Mouse (Mus musculus): ENCODE measurements around the gene Marf1. TPM values are rescaled to one million over a fixed set of nuclear protein-coding genes. Genes with fewer than 3 reads are reported as not detected.
"Not testable (repeated sequence)": the region's sequence is repeated elsewhere in the genome, so short reads cannot be mapped to it uniquely, and the experiment has no call there.

Marf1 gene
- polyA plus RNA-seq, 1 experiment from 2014 or later: 17.0 TPM

GRCm38 (mm10) chr16:14091771-14092170 lies 71.4 kb downstream of the Marf1 start:
- H3K36me3 ChIP-seq: no peaks in the 10 kb centered on the region
- WGBS: 90% methylated on average over 2 of the region's 2 CpGs
- H3K4me1 ChIP-seq: no peaks in the 10 kb centered on the region

GRCm38 (mm10) chr16:14089296-14089695 lies 73.9 kb downstream of the Marf1 start:
- no peaks in the 10 kb centered on the region for H3K4me1 ChIP-seq
- H3K27me3 ChIP-seq (ENCODE audit: low read depth, poor library complexity, severe bottlenecking): no peaks in the 10 kb centered on the region
- WGBS: 82% methylated on average over 3 of the region's 3 CpGs
- H3K36me3 ChIP-seq: no peaks in the 10 kb centered on the region
- H3K9me3 ChIP-seq (replicated peaks): no peaks in the 10 kb centered on the region
- DNase-seq (ENCODE audit: low spot score): no peak
- H3K4me3 ChIP-seq: no peak overlapping the region
- no peak overlapping the region for H3K27ac ChIP-seq

More at GRCm38 (mm10) chr16:14091771-14092170, 71.4 kb downstream of the Marf1 start:
- H3K27ac ChIP-seq: no peak overlapping the region
- H3K4me3 ChIP-seq: no peak overlapping the region
- DNase-seq (ENCODE audit: low spot score): no peak
- no peaks in the 10 kb centered on the region for H3K27me3 ChIP-seq (ENCODE audit: low read depth, poor library complexity, severe bottlenecking)
- H3K9me3 ChIP-seq (replicated peaks): no peaks in the 10 kb centered on the region

GRCm38 (mm10) chr16:14088249-14088648 lies 74.9 kb downstream of the Marf1 start:
- Histone ChIP-seq H3K4me1 (no peaks in the 10 kb centered on the region), H3K36me3 (no peaks in the 10 kb centered on the region), H3K27ac (no peak overlapping the region), H3K4me3 (no peak overlapping the region), H3K9me3 (replicated peaks) (no peaks in the 10 kb centered on the region), H3K27me3 (ENCODE audit: low read depth, poor library complexity, severe bottlenecking) (no peaks in the 10 kb centered on the region)
- DNase-seq (ENCODE audit: low spot score): peak; percentile 3
- 74% methylated on average over 3 of the region's 3 CpGs for WGBS

- no peak for DNase-seq (ENCODE audit: low spot score)
- Histone ChIP-seq H3K4me3 (no peak overlapping the region), H3K9me3 (replicated peaks) (no peaks in the 10 kb centered on the region), H3K27ac (no peak overlapping the region), H3K27me3 (ENCODE audit: low read depth, poor library complexity, severe bottlenecking) (no peaks in the 10 kb centered on the region), H3K4me1 (no peaks in the 10 kb centered on the region), H3K36me3 (no peaks in the 10 kb centered on the region)
- WGBS: 92% methylated on average over 2 of the region's 2 CpGs
These were observed 80.2 kb downstream of the Marf1 start for GRCm38 (mm10) chr16:14082925-14083324.

GRCm38 (mm10) chr16:14070471-14071169 lies 92.5 kb downstream of the Marf1 start:
- Histone ChIP-seq H3K36me3 (no peaks in the 10 kb centered on the region), H3K27ac (no peak overlapping the region), H3K4me1 (no peaks in the 10 kb centered on the region), H3K4me3 (no peak overlapping the region), H3K9me3 (replicated peaks) (no peaks in the 10 kb centered on the region), H3K27me3 (ENCODE audit: low read depth, poor library complexity, severe bottlenecking) (no peaks in the 10 kb centered on the region)
- DNase-seq (ENCODE audit: low spot score): no peak
- WGBS: 86% methylated on average over 5 of the region's 5 CpGs

- not testable (repeated sequence) for H3K36me3 ChIP-seq; H3K27me3 ChIP-seq (ENCODE audit: low read depth, poor library complexity, severe bottlenecking); H3K4me3 ChIP-seq; H3K4me1 ChIP-seq; H3K9me3 ChIP-seq (replicated peaks); H3K27ac ChIP-seq; DNase-seq (ENCODE audit: low spot score)
- 75% methylated on average over 2 of the region's 2 CpGs for WGBS
These were observed 94.5 kb downstream of the Marf1 start for GRCm38 (mm10) chr16:14068701-14069100.

GRCm38 (mm10) chr16:14066571-14066970 lies 96.6 kb downstream of the Marf1 start:
- DNase-seq (ENCODE audit: low spot score); H3K9me3 ChIP-seq (replicated peaks); H3K36me3 ChIP-seq; H3K27me3 ChIP-seq (ENCODE audit: low read depth, poor library complexity, severe bottlenecking); H3K4me3 ChIP-seq; H3K4me1 ChIP-seq; H3K27ac ChIP-seq: not testable (repeated sequence)
- 95% methylated on average over 4 of the region's 4 CpGs for WGBS

GRCm38 (mm10) chr16:14059869-14060268 lies 103.3 kb downstream of the Marf1 start:
- H3K4me1 ChIP-seq: peaks cover 15% of the 10 kb centered on the region
- DNase-seq (ENCODE audit: low spot score): no peak
- no peak overlapping the region for H3K4me3 ChIP-seq
- no peaks in the 10 kb centered on the region for H3K27me3 ChIP-seq (ENCODE audit: low read depth, poor library complexity, severe bottlenecking)
- 66% methylated on average over 5 of the region's 5 CpGs for WGBS
- H3K9me3 ChIP-seq (replicated peaks): no peaks in the 10 kb centered on the region
- no peaks in the 10 kb centered on the region for H3K36me3 ChIP-seq
- no peak overlapping the region for H3K27ac ChIP-seq

MicroRNAs within 50 kb of the gene (microRNA counts, 519-probe panel; counts per million panel counts)
- 3,182 counts per million, percentile 75 among the panel's probes with 10 or more counts for microRNA mmu-miR-484

Small RNAs within 50 kb of the gene (microRNA-seq; reads per million reads assigned to microRNA genes)
- gene Gm27671 (not detected), gene Mir484 (1,427 reads per million, percentile 80 among the genes with 10 or more reads in this experiment)

Other genes starting within 250 kb of the Marf1 start
- 2.7 and 5.2 TPM in 2 replicates for gene 2900011O08Rik, start 176.7 kb downstream of the Marf1 start, polyA plus RNA-seq (2016; fragmentation: Nextera tagmentation; extraction: Ambion mirVana)
- gene Ifitm7, start 176.5 kb downstream of the Marf1 start, polyA plus RNA-seq (2016; fragmentation: Nextera tagmentation; extraction: Ambion mirVana): 0.20 TPM in 1 of 2 replicates, not detected in the other
- gene Nde1, start 76 bp downstream of the Marf1 start, polyA plus RNA-seq (2016; fragmentation: Nextera tagmentation; extraction: Ambion mirVana): 188 and 189 TPM in 2 replicates
- gene Myh11, start 128.0 kb upstream of the Marf1 start, polyA plus RNA-seq (2016; fragmentation: Nextera tagmentation; extraction: Ambion mirVana): 0.03 and 0.09 TPM in 2 replicates
- 138 and 166 TPM in 2 replicates for gene Fopnl, start 154.1 kb upstream of the Marf1 start, polyA plus RNA-seq (2016; fragmentation: Nextera tagmentation; extraction: Ambion mirVana)
- 10.9 and 12.3 TPM in 2 replicates for gene Abcc1, start 198.2 kb upstream of the Marf1 start, polyA plus RNA-seq (2016; fragmentation: Nextera tagmentation; extraction: Ambion mirVana)

All from limb, embryonic 10.5 days (tissue).